Mouse (Mus musculus) heart, adult 2 months (tissue): Measurements from ENCODE around the gene Cdk9.

Source experiments
- CTCF ChIP-seq: fragments of 200-600 bp; IDR thresholded peaks from 2 replicates; pipeline ENCODE4 v1.8.1; 2022; ENCODE audit warnings: antibody characterized with exemption, mild to moderate bottlenecking, moderate library complexity
- POLR2A ChIP-seq: fragments of 200-500 bp; IDR thresholded peaks from 2 replicates; pipeline ENCODE4 v1.6.1; 2011; ENCODE audit warnings: mild to moderate bottlenecking, low read depth, low read length, control low read depth; ENCODE audit not compliant: insufficient read depth

DNA sequence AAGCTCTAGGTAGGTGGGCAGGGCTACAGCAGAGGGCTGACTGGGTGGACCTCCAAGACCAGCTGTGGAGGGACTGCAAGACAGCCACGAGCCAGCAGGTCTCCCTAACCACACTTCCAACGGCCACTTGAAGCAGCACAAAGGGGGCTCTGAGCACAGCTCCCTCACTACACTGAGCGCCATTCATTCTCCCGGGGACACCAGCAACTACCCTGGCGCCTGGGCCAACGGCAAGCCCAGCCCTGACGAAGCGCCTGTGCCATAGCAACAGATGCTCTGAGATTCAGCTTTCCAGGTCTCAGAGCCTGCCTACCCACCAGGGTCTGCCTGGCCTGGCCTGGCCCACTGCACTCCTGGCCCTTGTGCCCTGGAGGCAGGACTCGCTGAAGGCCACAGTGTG lies 5.9 kb upstream of the Cdk9 start:
- TF ChIP-seq POLR2A (no peak), CTCF (no peak)
